Mouse (Mus musculus) lung, postnatal 4 days (tissue): ENCODE measurements around the gene Setd1b.
A peak's percentile ranks its signal among the peaks of the same experiment; 100 is the strongest.

ENCODE experiments used
- DNase-seq, 2 experiments: peaks; one replicate each; pipeline ENCODE4 v3.0.0; 2021

Setd1b gene

GRCm38 (mm10) chr5:123140694-123141554 lies 1.1 kb upstream of the Setd1b start:
- DNase-seq = peak; percentile 90 to 94

GRCm38 (mm10) chr5:123141555-123142160 lies 335 bp upstream of the Setd1b start:
- DNase-seq = peak; percentile 73 to 76

GRCm38 (mm10) chr5:123143251-123143970 lies 1.4 kb downstream of the Setd1b start:
- DNase-seq = peak in 1 of 2 experiments; percentile 51

GRCm38 (mm10) chr5:123143971-123144745 lies 2.2 kb downstream of the Setd1b start:
- DNase-seq = peak in 1 of 2 experiments; percentile 24

- peak in 1 of 2 experiments; percentile 31 for DNase-seq
These were observed 3.0 kb downstream of the Setd1b start for GRCm38 (mm10) chr5:123144746-123145590.

- DNase-seq = peak in 1 of 2 experiments; percentile 18
These were observed 4.4 kb downstream of the Setd1b start for GRCm38 (mm10) chr5:123146357-123146756.

- no peak for DNase-seq
These were observed 5.6 kb downstream of the Setd1b start for GRCm38 (mm10) chr5:123147569-123147968.

GRCm38 (mm10) chr5:123148073-123148722 lies 6.2 kb downstream of the Setd1b start:
- DNase-seq = peak in 1 of 2 experiments; percentile 31

GRCm38 (mm10) chr5:123149451-123150400 lies 7.7 kb downstream of the Setd1b start:
- DNase-seq = peak; percentile 91 to 92

- peak; percentile 46 to 48 for DNase-seq
These were observed 8.6 kb downstream of the Setd1b start for GRCm38 (mm10) chr5:123150641-123151040.

- DNase-seq = peak; percentile 73 to 76
These were observed 9.1 kb downstream of the Setd1b start for GRCm38 (mm10) chr5:123151077-123151476.

GRCm38 (mm10) chr5:123151707-123152362 lies 9.8 kb downstream of the Setd1b start:
- DNase-seq = no peak

GRCm38 (mm10) chr5:123152901-123153300 lies 10.9 kb downstream of the Setd1b start:
- DNase-seq = no peak

GRCm38 (mm10) chr5:123155425-123155824 lies 13.4 kb downstream of the Setd1b start:
- peak; percentile 75 to 83 for DNase-seq

GRCm38 (mm10) chr5:123156763-123157162 lies 14.8 kb downstream of the Setd1b start:
- no peak for DNase-seq

- DNase-seq = no peak
These were observed 16.0 kb downstream of the Setd1b start for GRCm38 (mm10) chr5:123157972-123158371.

- no peak for DNase-seq
These were observed 17.5 kb downstream of the Setd1b start for GRCm38 (mm10) chr5:123159446-123159845.

GRCm38 (mm10) chr5:123159866-123160265 lies 17.9 kb downstream of the Setd1b start:
- DNase-seq = no peak

GRCm38 (mm10) chr5:123160341-123160740 lies 18.3 kb downstream of the Setd1b start:
- no peak for DNase-seq
